Mouse (Mus musculus) naive thymus-derived CD4-positive, alpha-beta T cell, adult 2 months (primary cell): ENCODE results near the gene Vgll3.

Experiments
- DNase-seq: peaks from one replicate; pipeline ENCODE4 v3.0.0-alpha.2; 2011; ENCODE audit warnings: low read depth

The Vgll3 gene

GRCm38 (mm10) chr16:65814918-65815881 lies at the start of gene Vgll3:
Vgll3 (plus strand) TSS chr16:65815257.
- DNase-seq = no peak

GRCm38 (mm10) chr16:65765976-65766375 lies 49.1 kb upstream of the Vgll3 start:
- no peak for DNase-seq

DNA sequence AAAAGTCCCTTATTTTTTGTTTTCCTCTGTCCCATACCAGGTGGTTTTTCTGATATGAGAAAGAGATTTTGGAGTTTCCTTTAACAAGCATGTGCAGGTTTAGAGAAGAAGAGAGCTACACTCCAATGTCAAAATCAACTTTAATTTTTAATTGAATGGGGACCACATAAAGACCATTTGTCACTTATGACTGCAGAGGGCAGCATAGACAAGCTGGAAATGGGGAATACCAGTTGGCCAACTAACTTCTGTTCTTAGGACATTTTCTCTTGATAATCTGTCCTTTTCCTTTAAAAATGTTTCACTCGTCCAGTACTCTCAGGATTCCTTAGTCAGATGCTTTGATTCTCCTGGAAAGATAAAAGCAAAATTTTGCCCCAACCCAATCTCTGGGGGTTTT lies 29.1 kb upstream of the Vgll3 start:
- no peak for DNase-seq

GRCm38 (mm10) chr16:65816059-65816458 lies 1.0 kb downstream of the Vgll3 start:
- DNase-seq = no peak

DNA sequence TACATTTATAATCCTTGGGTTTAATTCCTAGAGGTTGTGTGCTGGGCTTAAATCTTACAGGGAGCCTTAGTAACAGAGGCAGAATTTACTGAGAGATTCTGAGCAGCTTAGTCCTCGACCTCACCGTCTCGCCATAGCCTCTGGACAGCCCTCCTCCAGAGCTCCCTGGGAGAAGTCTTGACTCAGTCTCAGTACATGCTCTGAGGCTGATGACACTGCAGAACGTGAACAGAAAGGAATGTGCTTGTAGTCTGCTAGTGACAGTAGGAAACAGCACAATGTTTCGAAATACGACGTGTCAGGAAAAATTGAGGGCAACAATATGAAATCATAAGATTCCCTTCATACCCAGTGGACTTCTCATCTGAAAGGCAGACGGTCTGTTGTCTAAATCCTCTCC lies 3.7 kb downstream of the Vgll3 start:
- DNase-seq = no peak

GRCm38 (mm10) chr16:65820803-65821202 lies 5.7 kb downstream of the Vgll3 start:
- no peak for DNase-seq

GRCm38 (mm10) chr16:65823721-65824120 lies 8.7 kb downstream of the Vgll3 start:
- DNase-seq = no peak

- DNase-seq = no peak
Observed at GRCm38 (mm10) chr16:65828141-65828565, 13.1 kb downstream of the Vgll3 start.

DNA sequence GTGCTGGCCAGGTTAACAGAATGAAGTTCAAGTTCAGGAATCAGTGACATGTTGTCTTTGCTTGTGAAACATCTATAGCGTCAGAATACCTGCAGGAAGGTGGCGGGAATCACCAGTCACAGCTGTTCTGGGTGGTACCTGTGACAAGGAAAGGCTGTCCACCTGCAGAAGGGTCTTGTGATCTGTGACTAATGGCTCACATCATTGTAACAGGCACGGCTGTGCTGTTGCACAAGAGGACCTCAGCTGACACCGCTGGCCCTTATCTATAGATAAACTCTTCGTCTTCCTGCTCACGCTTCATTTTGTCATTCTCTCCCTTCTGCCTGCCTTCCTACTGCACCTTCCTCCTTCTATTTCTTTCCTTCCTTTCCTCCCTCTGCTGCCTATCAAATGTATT lies 14.0 kb downstream of the Vgll3 start:
- DNase-seq = no peak

- no peak for DNase-seq
Observed at GRCm38 (mm10) chr16:65834721-65835120, 19.7 kb downstream of the Vgll3 start.

GRCm38 (mm10) chr16:65850126-65850525 lies 35.1 kb downstream of the Vgll3 start:
- DNase-seq = no peak

GRCm38 (mm10) chr16:65864471-65864870 lies 49.4 kb downstream of the Vgll3 start:
- no peak for DNase-seq

DNA sequence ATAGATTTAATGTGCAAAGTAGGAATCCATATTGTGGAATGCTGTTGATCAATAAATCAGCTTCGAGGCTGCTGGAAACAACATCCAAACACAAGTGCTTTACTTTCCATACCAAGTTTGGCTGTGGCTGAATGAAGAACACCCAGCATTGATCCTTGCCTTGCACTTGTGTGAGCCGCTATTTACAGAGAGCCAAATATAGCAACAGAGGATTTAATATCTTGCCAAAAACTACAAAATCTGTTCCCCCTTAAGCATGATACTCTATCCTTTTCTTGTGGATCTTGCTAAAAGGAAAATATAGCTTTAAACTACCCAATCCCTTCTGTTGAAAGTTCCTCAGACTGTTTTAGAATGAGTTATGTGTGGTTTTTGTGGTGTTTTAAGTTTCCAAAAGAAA lies 52.9 kb downstream of the Vgll3 start:
- no peak for DNase-seq

DNA sequence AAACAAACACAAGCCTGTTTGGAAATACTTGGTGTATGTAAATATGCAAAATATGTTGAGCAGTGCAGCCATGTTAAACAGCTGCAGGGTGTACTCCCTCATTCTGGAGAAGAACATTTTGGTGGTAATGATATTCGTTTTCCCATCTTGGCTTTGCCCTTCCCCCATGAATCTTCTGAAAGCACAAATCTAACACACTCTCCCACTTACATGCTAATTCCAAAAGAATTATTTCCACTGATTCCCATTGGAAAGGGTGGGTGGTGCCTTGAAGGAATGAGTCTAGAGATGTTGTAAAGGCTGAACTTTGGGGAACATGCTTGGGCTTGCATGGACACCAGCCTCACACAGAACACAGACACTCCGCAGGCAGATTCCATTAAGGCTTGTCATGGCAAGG lies 53.9 kb downstream of the Vgll3 start:
- no peak for DNase-seq

- DNase-seq = no peak
Observed at GRCm38 (mm10) chr16:65888940-65889339, 73.9 kb downstream of the Vgll3 start.
